Mouse (Mus musculus) heart, postnatal 0 days (tissue): ENCODE data around the gene Efna2. TPM values are rescaled to one million over a fixed set of nuclear protein-coding genes. Genes with fewer than 3 reads are reported as not detected.

Experiments used
- ATAC-seq: fragments of 200-750 bp; cut with Nextera tagmentation; 2 replicates; pipeline ENCODE4 v1.8.0; 2017; ENCODE audit warnings: low read depth, moderate number of reproducible peaks, moderate library complexity; ENCODE audit not compliant: insufficient read depth
- DNase-seq: peaks from one replicate; pipeline ENCODE4 v3.0.0-alpha.2; 2016; ENCODE audit warnings: low spot score
- H3K27ac ChIP-seq: fragments of 300-500 bp; sonication (generic); 2 replicates; pipeline ENCODE4 v1.5.1; 2014; ENCODE audit warnings: low read depth, mild to moderate bottlenecking
- H3K27me3 ChIP-seq: fragments of 300-500 bp; sonication (generic); 2 replicates; pipeline ENCODE4 v1.6.1; 2014; ENCODE audit warnings: low read length, mixed read lengths; ENCODE audit not compliant: control insufficient read depth, insufficient read depth
- H3K36me3 ChIP-seq: fragments of 300-500 bp; sonication (generic); replicated peaks from 2 replicates; pipeline ENCODE4 v1.6.1; 2014; ENCODE audit warnings: low read length, mixed read lengths; ENCODE audit not compliant: control insufficient read depth, insufficient read depth
- H3K4me1 ChIP-seq: fragments of 300-500 bp; sonication (generic); 2 replicates; pipeline ENCODE4 v1.6.1; 2014; ENCODE audit warnings: antibody characterized with exemption; ENCODE audit not compliant: control insufficient read depth, insufficient read depth
- H3K4me2 ChIP-seq: fragments of 300-500 bp; sonication (generic); 2 replicates; pipeline ENCODE4 v1.6.1; 2014; ENCODE audit warnings: low read depth, mild to moderate bottlenecking, low read length, moderate library complexity
- H3K4me3 ChIP-seq: fragments of 300-500 bp; sonication (generic); 2 replicates; pipeline ENCODE4 v1.5.1; 2014; ENCODE audit warnings: low read depth, low read length
- H3K9ac ChIP-seq: fragments of 300-500 bp; sonication (generic); replicated peaks from 2 replicates; pipeline ENCODE4 v1.6.1; 2014; ENCODE audit warnings: low read depth, low read length, mixed read lengths
- H3K9me3 ChIP-seq: fragments of 300-500 bp; sonication (generic); replicated peaks from 2 replicates; pipeline ENCODE4 v1.6.1; 2016; ENCODE audit warnings: low read length; ENCODE audit not compliant: control insufficient read depth
- CTCF ChIP-seq: IDR thresholded peaks from 2 replicates; pipeline ENCODE4 v1.5.1; 2016; ENCODE audit warnings: antibody characterized with exemption, control low read depth, low read depth
- EP300 ChIP-seq: IDR thresholded peaks from 2 replicates; pipeline ENCODE4 v1.6.1; 2016; ENCODE audit warnings: antibody characterized with exemption, low read depth
- WGBS: fragments of 180-500 bp; shearing (Covaris S2); extraction: QIAGEN DNeasy Blood & Tissue Kit; methylation state at CpG from one replicate; pipeline ENCODE4 v1.1.7; 2014; 5-methylcytosine and 5-hydroxymethylcytosine counted together
- polyA plus RNA-seq: library from polyadenylated mRNA; unstranded; fragments of >200 nt; fragmentation: Nextera tagmentation; extraction: Ambion mirVana; gene quantifications from 2 replicates; pipeline ENCODE4 v1.2.1, GENCODE M21; 2015
- total RNA-seq: library from RNA; depleted of rRNA; stranded (reverse); fragments of >200 nt; gene quantifications from 2 replicates; pipeline ENCODE4 v1.2.3, GENCODE M21; 2014; ENCODE audit warnings: low replicate concordance; rRNA removed

The Efna2 gene
- total and polyA plus RNA-seq, 2 experiments from 2014 or later, result 2.4 to 3.3 TPM

DNA sequence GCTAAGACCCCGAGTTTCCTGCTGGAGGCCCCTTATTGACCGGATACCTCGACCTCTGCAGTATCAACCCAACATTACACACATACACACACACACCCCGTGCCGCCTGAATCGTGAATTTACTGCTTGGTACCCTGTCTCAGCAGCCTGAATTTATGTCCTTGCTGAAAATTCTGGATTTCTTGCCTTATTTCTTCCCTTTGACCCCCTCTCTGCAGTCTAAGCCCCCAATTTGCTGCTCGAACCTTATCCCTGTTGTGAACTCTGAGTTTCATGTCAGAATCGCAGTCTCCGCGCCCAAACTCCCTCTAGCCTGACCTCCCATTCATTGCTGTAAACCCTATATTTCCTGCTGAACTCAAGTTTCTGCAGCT is 47.9 kb downstream of the Efna2 start:
- TF ChIP-seq CTCF (no peak), EP300 (no peak)
- no peak for DNase-seq
- ATAC-seq, result no peak

DNA sequence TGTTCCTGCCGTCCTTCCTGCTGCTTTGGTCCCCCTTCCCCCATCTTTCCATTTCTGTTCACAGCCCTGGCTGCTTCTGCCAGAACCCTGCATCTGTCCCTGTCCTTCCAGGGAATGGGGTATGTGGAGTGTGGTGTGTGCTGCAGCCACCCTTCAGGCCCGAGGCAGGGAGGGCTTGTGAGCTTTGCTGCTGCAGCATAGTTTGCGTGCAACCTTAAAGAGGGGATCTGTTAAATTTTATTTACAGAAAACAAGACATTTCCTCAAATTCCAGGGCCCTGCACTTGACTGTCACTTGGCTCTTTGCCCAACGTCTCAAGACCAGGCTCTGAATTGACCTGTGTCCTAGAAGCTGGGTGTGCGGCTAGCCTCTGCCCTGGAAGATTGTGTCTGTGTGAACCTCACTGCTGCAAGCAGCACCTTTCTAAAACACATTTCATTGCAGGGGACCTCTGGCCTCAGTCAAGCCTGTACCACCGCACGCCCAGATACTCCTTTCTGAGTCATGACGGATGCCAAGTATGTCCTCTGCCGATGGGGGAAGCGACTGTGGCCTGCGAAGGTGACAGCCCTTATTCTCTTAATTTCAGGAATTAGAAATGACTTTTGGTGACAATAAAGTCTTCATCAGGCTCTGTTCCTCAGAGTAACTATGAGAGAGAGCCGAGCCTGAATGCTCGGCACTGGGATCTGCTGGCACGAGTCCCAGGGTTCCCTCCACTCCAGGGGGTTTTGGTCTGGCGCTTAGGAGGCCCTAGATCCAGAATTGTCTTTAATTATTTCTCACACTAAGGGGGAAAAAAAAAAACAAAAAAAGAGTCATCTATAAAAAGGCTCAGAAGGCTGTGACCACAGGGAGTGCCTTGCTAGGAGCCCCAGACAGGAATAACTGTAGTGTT is 48.8 kb downstream of the Efna2 start:
- TF ChIP-seq CTCF (no peak), EP300 (no peak)
- Histone ChIP-seq H3K4me3 (peak overlapping the region; percentile 90), H3K36me3 (peaks cover 43% of the 10 kb centered on the region), H3K27me3 (no peaks in the 10 kb centered on the region), H3K9ac (0 out of 2 replicates have a peak overlapping the region, but pooled peaks have one; percentile 91), H3K4me1 (peaks cover 21% of the 10 kb centered on the region), H3K27ac (peak overlapping the region; percentile 22; the same call in 1 of the 2 replicates), H3K4me2 (peak overlapping the region; percentile 97), H3K9me3 (no peaks in the 10 kb centered on the region)
- ATAC-seq (no peak), DNase-seq (no peak)
- WGBS, result 26% methylated on average over 15 of the region's 15 CpGs

More for the DNA sequence above, 47.9 kb downstream of the Efna2 start:
- Histone ChIP-seq H3K4me3 (peak overlapping the region; percentile 90), H3K4me1 (peaks cover 21% of the 10 kb centered on the region), H3K27ac (peak overlapping the region; percentile 95), H3K9ac (peak overlapping the region; percentile 91), H3K27me3 (no peaks in the 10 kb centered on the region), H3K36me3 (peaks cover 33% of the 10 kb centered on the region), H3K4me2 (peak overlapping the region; percentile 97), H3K9me3 (no peaks in the 10 kb centered on the region)
- 9% methylated on average over 10 of the region's 10 CpGs for WGBS

DNA sequence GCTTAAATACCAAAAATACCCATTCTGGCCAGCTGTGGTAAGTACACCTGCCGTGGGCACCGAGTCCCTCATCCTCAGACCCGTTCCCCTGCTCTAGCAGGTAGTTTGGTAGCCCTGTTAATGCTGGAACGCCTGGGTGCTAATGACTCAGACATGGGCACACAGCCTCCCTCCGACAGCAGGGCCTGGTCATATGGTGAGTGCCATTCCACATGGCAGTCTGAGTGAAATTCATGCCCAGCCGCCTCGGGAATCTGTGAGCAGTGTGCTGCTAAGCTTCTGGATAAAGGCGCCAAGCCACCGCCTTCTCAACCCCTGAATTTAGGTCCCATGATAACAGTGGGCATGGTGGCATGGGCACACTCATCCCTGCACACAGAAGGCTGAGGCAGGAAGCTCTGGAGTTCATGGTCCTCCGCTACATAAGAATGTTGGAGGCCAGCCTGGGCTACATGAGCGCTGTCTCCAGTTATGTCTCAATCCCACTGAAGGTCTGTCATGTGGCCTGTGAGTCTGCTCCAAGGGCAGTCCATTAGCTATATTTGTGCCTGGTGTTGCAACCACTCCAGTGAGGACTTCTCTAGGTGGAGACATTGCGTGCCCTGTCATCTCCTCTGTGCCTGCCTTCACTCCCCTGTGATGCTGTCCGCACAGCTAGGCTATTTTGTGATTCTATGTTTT is 57.0 kb downstream of the Efna2 start:
- TF ChIP-seq CTCF (no peak), EP300 (no peak)
- 93% methylated on average over 13 of the region's 13 CpGs for WGBS
- no peak for DNase-seq

DNA sequence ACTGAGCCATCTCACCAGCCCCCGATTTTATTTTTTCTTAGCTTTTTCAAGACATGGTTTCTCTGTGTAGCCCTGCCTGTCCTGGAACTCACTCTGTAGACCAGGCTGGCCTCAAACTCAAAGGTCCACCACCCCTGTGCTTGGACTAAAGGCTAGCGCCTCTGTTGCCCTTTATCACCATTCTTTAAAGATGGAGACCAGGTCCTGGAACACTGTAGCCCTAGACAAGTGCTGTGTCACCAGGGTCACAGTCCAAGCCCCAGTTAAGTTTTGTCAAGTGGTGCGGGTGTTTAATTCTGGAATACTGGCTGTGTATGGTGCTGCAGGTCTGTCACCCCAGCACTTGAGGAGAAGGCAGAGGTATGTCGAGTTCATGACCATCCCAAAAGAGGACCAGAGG is 57.7 kb downstream of the Efna2 start:
- Histone ChIP-seq H3K27me3 (no peaks in the 10 kb centered on the region), H3K4me2 (no peak overlapping the region), H3K4me3 (no peak overlapping the region), H3K27ac (no peak overlapping the region), H3K36me3 (peaks cover 97% of the 10 kb centered on the region), H3K9me3 (no peaks in the 10 kb centered on the region), H3K4me1 (peaks cover 4% of the 10 kb centered on the region; the same call in 1 of the 2 replicates), H3K9ac (no peak overlapping the region)
- 86% methylated on average over 4 of the region's 4 CpGs for WGBS
- TF ChIP-seq EP300, result no peak
- TF ChIP-seq CTCF, result no peak
- ATAC-seq, result no peak
- DNase-seq, result no peak

More for the DNA sequence above, 57.0 kb downstream of the Efna2 start:
- H3K27me3 ChIP-seq, result no peaks in the 10 kb centered on the region
- no peak overlapping the region for H3K4me3 ChIP-seq
- no peak overlapping the region for H3K27ac ChIP-seq
- no peak overlapping the region for H3K4me2 ChIP-seq
- no peaks in the 10 kb centered on the region for H3K9me3 ChIP-seq
- no peaks in the 10 kb centered on the region for H3K4me1 ChIP-seq
- peaks cover 98% of the 10 kb centered on the region for H3K36me3 ChIP-seq
- H3K9ac ChIP-seq, result no peak overlapping the region
- ATAC-seq, result no peak

DNA sequence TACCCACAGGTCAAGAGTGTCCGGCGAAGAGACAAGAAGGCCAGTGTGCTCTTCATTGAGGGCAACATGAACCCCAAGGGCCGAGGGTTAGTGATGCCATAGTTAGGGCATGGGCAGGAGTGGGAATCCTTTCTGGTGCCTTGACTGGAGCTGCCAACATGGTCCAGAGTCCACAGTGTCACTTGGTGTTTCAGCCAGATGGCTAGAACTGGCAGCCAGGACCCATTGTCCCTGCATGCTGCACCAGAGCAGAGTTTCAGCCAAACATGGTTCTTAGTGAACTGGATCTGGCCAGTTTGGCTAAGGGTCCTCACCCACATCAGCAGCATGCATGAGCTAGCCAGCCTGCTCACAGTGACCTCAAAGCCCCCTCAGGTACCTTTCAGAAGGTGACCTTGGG is 59.0 kb downstream of the Efna2 start:
- H3K9ac ChIP-seq, result no peak overlapping the region
- 91% methylated on average over 3 of the region's 3 CpGs for WGBS
- ATAC-seq, result no peak

More for the DNA sequence above, 59.0 kb downstream of the Efna2 start:
- H3K4me3 ChIP-seq, result no peak overlapping the region
- H3K9me3 ChIP-seq, result no peaks in the 10 kb centered on the region
- DNase-seq, result no peak
- TF ChIP-seq CTCF, result no peak
- no peaks in the 10 kb centered on the region for H3K27me3 ChIP-seq
- peaks cover 97% of the 10 kb centered on the region for H3K36me3 ChIP-seq
- no peak overlapping the region for H3K4me2 ChIP-seq
- no peak overlapping the region for H3K27ac ChIP-seq
- peaks cover 5% of the 10 kb centered on the region; the same call in 1 of the 2 replicates for H3K4me1 ChIP-seq

Other genes with a start within 250 kb of the Efna2 start
- 29.3 and 51.5 TPM in 2 replicates for gene Wdr18, start 219.3 kb upstream of the Efna2 start, total RNA-seq
- 54.3 and 58.4 TPM in 2 replicates for gene Wdr18, start 219.3 kb upstream of the Efna2 start, polyA plus RNA-seq
- not detected in 2 replicates for gene Grin3b, start 208.8 kb upstream of the Efna2 start, total RNA-seq
- 0.29 and 0.34 TPM in 2 replicates for gene Grin3b, start 208.8 kb upstream of the Efna2 start, polyA plus RNA-seq
- gene Tmem259, start 195.2 kb upstream of the Efna2 start, total RNA-seq, result 162 and 182 TPM in 2 replicates
- 18.0 and 18.1 TPM in 2 replicates for gene Tmem259, start 195.2 kb upstream of the Efna2 start, polyA plus RNA-seq
- gene Cnn2, start 190.9 kb upstream of the Efna2 start, total RNA-seq, result 142 and 158 TPM in 2 replicates
- 126 and 149 TPM in 2 replicates for gene Cnn2, start 190.9 kb upstream of the Efna2 start, polyA plus RNA-seq
- gene Abca7, start 183.0 kb upstream of the Efna2 start, total RNA-seq, result 10.4 and 11.4 TPM in 2 replicates
- gene Abca7, start 183.0 kb upstream of the Efna2 start, polyA plus RNA-seq, result 1.9 TPM in 2 replicates
- 3.9 and 11.0 TPM in 2 replicates for gene Arhgap45, start 162.8 kb upstream of the Efna2 start, total RNA-seq
- gene Arhgap45, start 162.8 kb upstream of the Efna2 start, polyA plus RNA-seq, result 1.9 TPM in 2 replicates
- 70.6 and 106 TPM in 2 replicates for gene Polr2e, start 139.7 kb upstream of the Efna2 start, total RNA-seq
- gene Polr2e, start 139.7 kb upstream of the Efna2 start, polyA plus RNA-seq, result 120 and 123 TPM in 2 replicates
- 490 and 500 TPM in 2 replicates for gene Gpx4, start 132.3 kb upstream of the Efna2 start, total RNA-seq
- 874 and 900 TPM in 2 replicates for gene Gpx4, start 132.3 kb upstream of the Efna2 start, polyA plus RNA-seq
- 21.1 and 22.0 TPM in 2 replicates for gene Sbno2, start 73.9 kb upstream of the Efna2 start, total RNA-seq
- 5.9 and 6.3 TPM in 2 replicates for gene Sbno2, start 73.9 kb upstream of the Efna2 start, polyA plus RNA-seq
- gene Stk11, start 63.7 kb upstream of the Efna2 start, total RNA-seq, result 40.3 and 57.4 TPM in 2 replicates
- gene Stk11, start 63.7 kb upstream of the Efna2 start, polyA plus RNA-seq, result 10.6 and 10.8 TPM in 2 replicates
- gene Atp5d, start 40.9 kb upstream of the Efna2 start, total RNA-seq, result 970 and 972 TPM in 2 replicates
- gene Atp5d, start 40.9 kb upstream of the Efna2 start, polyA plus RNA-seq, result 1,858 and 1,876 TPM in 2 replicates
- gene Cbarp, start 38.6 kb upstream of the Efna2 start, total RNA-seq, result 2.8 and 5.9 TPM in 2 replicates
- gene Cbarp, start 38.6 kb upstream of the Efna2 start, polyA plus RNA-seq, result 1.0 and 1.1 TPM in 2 replicates
- 100 and 122 TPM in 2 replicates for gene Midn, start 31.2 kb upstream of the Efna2 start, total RNA-seq
- 12.4 and 15.8 TPM in 2 replicates for gene Midn, start 31.2 kb upstream of the Efna2 start, polyA plus RNA-seq
- gene Cirbp, start 13.5 kb upstream of the Efna2 start, total RNA-seq, result 121 and 163 TPM in 2 replicates
- gene Cirbp, start 13.5 kb upstream of the Efna2 start, polyA plus RNA-seq, result 208 and 330 TPM in 2 replicates
- 0.66 and 8.9 TPM in 2 replicates for gene 1600002K03Rik, start 6.5 kb upstream of the Efna2 start, total RNA-seq
- 4.6 and 5.7 TPM in 2 replicates for gene 1600002K03Rik, start 6.5 kb upstream of the Efna2 start, polyA plus RNA-seq
- 41.4 and 59.7 TPM in 2 replicates for gene Mum1, start 47.0 kb downstream of the Efna2 start, total RNA-seq
- 18.4 and 22.9 TPM in 2 replicates for gene Mum1, start 47.0 kb downstream of the Efna2 start, polyA plus RNA-seq
- gene Ndufs7, start 69.6 kb downstream of the Efna2 start, total RNA-seq, result 838 and 847 TPM in 2 replicates
- 1,203 and 1,284 TPM in 2 replicates for gene Ndufs7, start 69.6 kb downstream of the Efna2 start, polyA plus RNA-seq
- gene Gamt, start 81.5 kb downstream of the Efna2 start, total RNA-seq, result 27.2 and 27.7 TPM in 2 replicates
- 22.8 and 25.7 TPM in 2 replicates for gene Gamt, start 81.5 kb downstream of the Efna2 start, polyA plus RNA-seq
- gene Dazap1, start 82.0 kb downstream of the Efna2 start, total RNA-seq, result 88.9 and 96.2 TPM in 2 replicates
- 24.8 and 30.3 TPM in 2 replicates for gene Dazap1, start 82.0 kb downstream of the Efna2 start, polyA plus RNA-seq
- gene Rps15, start 113.0 kb downstream of the Efna2 start, total RNA-seq, result 1,030 and 1,317 TPM in 2 replicates
- 499 and 510 TPM in 2 replicates for gene Rps15, start 113.0 kb downstream of the Efna2 start, polyA plus RNA-seq
- 1.4 and 3.4 TPM in 2 replicates for gene Apc2, start 116.5 kb downstream of the Efna2 start, total RNA-seq
- gene Apc2, start 116.5 kb downstream of the Efna2 start, polyA plus RNA-seq, result 0.77 and 0.83 TPM in 2 replicates
- gene 2310011J03Rik, start 141.1 kb downstream of the Efna2 start, total RNA-seq, result 13.5 and 41.4 TPM in 2 replicates
- gene 2310011J03Rik, start 141.1 kb downstream of the Efna2 start, polyA plus RNA-seq, result 35.2 and 37.4 TPM in 2 replicates
- not detected in 2 replicates for gene Pcsk4, start 150.0 kb downstream of the Efna2 start, total RNA-seq
- gene Pcsk4, start 150.0 kb downstream of the Efna2 start, polyA plus RNA-seq, result 2.0 and 2.1 TPM in 2 replicates
- not detected in 2 replicates for gene Reep6, start 150.5 kb downstream of the Efna2 start, total RNA-seq
- gene Reep6, start 150.5 kb downstream of the Efna2 start, polyA plus RNA-seq, result 0.85 and 1.0 TPM in 2 replicates
- gene Adamtsl5, start 168.9 kb downstream of the Efna2 start, total RNA-seq, result 18.5 and 34.6 TPM in 2 replicates
- gene Adamtsl5, start 168.9 kb downstream of the Efna2 start, polyA plus RNA-seq, result 12.6 and 14.6 TPM in 2 replicates
- 1.7 TPM in 1 of 2 replicates, not detected in the other for gene Plk5, start 177.0 kb downstream of the Efna2 start, total RNA-seq
- 0.05 TPM in 2 replicates for gene Plk5, start 177.0 kb downstream of the Efna2 start, polyA plus RNA-seq
- 20.0 and 26.4 TPM in 2 replicates for gene Mex3d, start 208.2 kb downstream of the Efna2 start, total RNA-seq
- gene Mex3d, start 208.2 kb downstream of the Efna2 start, polyA plus RNA-seq, result 2.2 and 2.9 TPM in 2 replicates
- 35.1 and 35.3 TPM in 2 replicates for gene Mbd3, start 220.1 kb downstream of the Efna2 start, total RNA-seq
- 75.6 and 78.0 TPM in 2 replicates for gene Mbd3, start 220.1 kb downstream of the Efna2 start, polyA plus RNA-seq
- gene Uqcr11, start 227.3 kb downstream of the Efna2 start, total RNA-seq, result 1,589 and 2,020 TPM in 2 replicates
- gene Uqcr11, start 227.3 kb downstream of the Efna2 start, polyA plus RNA-seq, result 3,128 and 3,343 TPM in 2 replicates